Mouse (Mus musculus) spleen, embryonic (tissue): ENCODE measurements at regions not wholly inside any gene's neighbourhood (a gene's known extent, or its start where the extent isn't known, plus 50 kb on each side); places are given as distances from the start of the nearest gene placed in this dataset.

Experiments used
- CTCF ChIA-PET: fragments of 350-600 bp; sonication (Branson Sonifier 250); formaldehyde crosslinking; loops from one replicate; lab custom pipeline; 2022; lab: Charles Lee

GRCm38 (mm10) chr12:13164791-13165190 lies 84.2 kb downstream of the Ddx1 start:
- CTCF ChIA-PET = no interaction called here

- CTCF ChIA-PET = no interaction called here
These were observed 88.0 kb downstream of the Ddx1 start for GRCm38 (mm10) chr12:13161051-13161450.

GRCm38 (mm10) chr12:13159346-13160055 lies 89.5 kb downstream of the Ddx1 start:
- CTCF ChIA-PET = interaction anchor here (0.6 kb wide), 1 partner anchor 470 kb away, joined by 4 read pairs; no protein-coding TSS in a partner anchor

GRCm38 (mm10) chr12:13157666-13158381 lies 91.2 kb downstream of the Ddx1 start:
- CTCF ChIA-PET = no interaction called here

GRCm38 (mm10) chr12:13157089-13157488 lies 91.9 kb downstream of the Ddx1 start:
- CTCF ChIA-PET = no interaction called here

GRCm38 (mm10) chr12:13150751-13151150 lies 98.3 kb downstream of the Ddx1 start:
- CTCF ChIA-PET = no interaction called here

GRCm38 (mm10) chr12:13147251-13147650 lies 101.8 kb downstream of the Ddx1 start:
- CTCF ChIA-PET = no interaction called here

GRCm38 (mm10) chr12:13145186-13146115 lies 103.6 kb downstream of the Ddx1 start:
- CTCF ChIA-PET = no interaction called here

GRCm38 (mm10) chr12:13144739-13145138 lies 104.3 kb downstream of the Ddx1 start:
- CTCF ChIA-PET = no interaction called here

GRCm38 (mm10) chr12:13140636-13141035 lies 108.4 kb downstream of the Ddx1 start:
- CTCF ChIA-PET = no interaction called here

GRCm38 (mm10) chr12:13139189-13139588 lies 109.8 kb downstream of the Ddx1 start:
- CTCF ChIA-PET = no interaction called here

GRCm38 (mm10) chr12:13134168-13134567 lies 114.8 kb downstream of the Ddx1 start:
- CTCF ChIA-PET = interaction anchor here (0.6 kb wide), 1 partner anchor 27 kb away, joined by 3 read pairs; no protein-coding TSS in a partner anchor

- CTCF ChIA-PET = no interaction called here
These were observed 119.3 kb downstream of the Ddx1 start for GRCm38 (mm10) chr12:13129677-13130082.

- CTCF ChIA-PET = no interaction called here
These were observed 121.6 kb downstream of the Ddx1 start for GRCm38 (mm10) chr12:13127407-13127806.

- CTCF ChIA-PET = no interaction called here
These were observed 124.0 kb downstream of the Ddx1 start for GRCm38 (mm10) chr12:13125054-13125453.

GRCm38 (mm10) chr12:13122282-13122681 lies 126.7 kb downstream of the Ddx1 start:
- CTCF ChIA-PET = no interaction called here

GRCm38 (mm10) chr12:13120581-13120980 lies 128.4 kb downstream of the Ddx1 start:
- CTCF ChIA-PET = no interaction called here

- CTCF ChIA-PET = no interaction called here
These were observed 129.4 kb downstream of the Ddx1 start for GRCm38 (mm10) chr12:13119653-13120052.

- CTCF ChIA-PET = no interaction called here
These were observed 131.0 kb downstream of the Ddx1 start for GRCm38 (mm10) chr12:13118026-13118425.

- CTCF ChIA-PET = no interaction called here
These were observed 134.7 kb downstream of the Ddx1 start for GRCm38 (mm10) chr12:13114341-13114740.

GRCm38 (mm10) chr12:13106931-13107330 lies 142.1 kb downstream of the Ddx1 start:
- CTCF ChIA-PET = interaction anchor here (0.6 kb wide), 1 partner anchor 27 kb away, joined by 3 read pairs; no protein-coding TSS in a partner anchor
